Mouse (Mus musculus): ENCODE measurements at regions not wholly inside any gene's neighbourhood (a gene's known extent, or its start where the extent isn't known, plus 50 kb on each side); places are given as distances from the start of the nearest gene placed in this dataset.

GRCm38 (mm10) chr10:96410028-96410427 is 206.8 kb upstream of the Btg1 start:
- TF ChIP-seq CTCF (IDR thresholded peaks at IDR 0.05; ENCODE audit: borderline replicate concordance, insufficient read depth, low read depth, low read length): no peak
- TF ChIP-seq POLR2A (IDR thresholded peaks at IDR 0.05; ENCODE audit: borderline replicate concordance, insufficient read depth, low read length): no peak

All from cerebellum, adult 2 months (tissue).